Mouse (Mus musculus) heart, postnatal 4 days (tissue): ENCODE data around the gene Cldn22. TPM values are rescaled to one million over a fixed set of nuclear protein-coding genes. Genes with fewer than 3 reads are reported as not detected.
"Not testable (repeated sequence)": the region's sequence is repeated elsewhere in the genome, so short reads cannot be mapped to it uniquely, and the experiment has no call there.

Source experiments
- DNase-seq: peaks from one replicate; pipeline ENCODE4 v3.0.0; 2021
- total RNA-seq, 2 experiments: library from RNA; stranded (reverse); gene quantifications; 2 replicates each; pipeline ENCODE4 v1.2.3; 2021

The Cldn22 gene
- total RNA-seq: not detected

DNA sequence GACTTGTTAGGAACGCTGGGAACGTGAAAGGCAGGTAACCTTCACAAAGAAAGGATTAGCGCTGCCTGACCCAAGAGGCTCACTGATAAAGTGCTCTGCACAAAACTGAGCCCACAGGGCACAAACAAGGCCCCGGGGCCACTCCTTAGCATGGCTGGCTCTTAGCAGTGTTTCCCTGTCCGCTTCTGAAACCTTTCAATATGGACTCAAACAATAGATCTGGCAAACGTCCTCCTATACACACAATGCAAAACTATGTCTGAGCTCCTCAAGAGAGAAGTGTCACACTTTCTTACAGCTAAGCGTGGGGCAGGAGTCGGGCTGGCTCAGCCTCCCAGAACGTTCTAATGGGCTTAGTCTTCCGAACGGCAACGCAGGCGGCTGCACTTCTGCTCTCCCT lies at the start of gene Cldn22:
Gene Cldn22, plus strand, starts transcription at position 301 of the 400 bp plus-strand sequence.
- DNase-seq: no peak

GRCm38 (mm10) chr8:47777415-47777814 lies 46.9 kb upstream of the Cldn22 start:
- no peak for DNase-seq

GRCm38 (mm10) chr8:47779589-47779988 lies 44.7 kb upstream of the Cldn22 start:
- DNase-seq: no peak

GRCm38 (mm10) chr8:47781881-47782280 lies 42.4 kb upstream of the Cldn22 start:
- DNase-seq: no peak

DNA sequence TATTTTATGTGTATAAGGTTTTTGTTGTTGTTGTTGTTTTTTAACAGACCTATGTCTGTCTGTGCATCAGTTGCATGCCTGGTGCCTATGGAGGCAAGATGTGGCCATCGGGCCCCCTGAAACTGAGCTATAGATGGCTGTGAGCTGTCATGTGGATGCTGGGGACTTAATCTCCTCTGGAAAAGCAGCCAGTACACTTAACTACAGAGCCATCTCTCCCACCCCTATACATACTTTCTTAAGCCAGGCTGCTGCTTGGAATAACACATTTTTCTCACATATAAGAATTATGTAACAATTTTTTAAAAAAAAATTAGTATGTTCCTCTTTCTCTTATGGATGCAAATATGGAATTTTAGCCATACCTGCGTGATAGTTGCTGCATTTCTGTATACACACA lies 40.7 kb upstream of the Cldn22 start:
- no peak for DNase-seq

DNA sequence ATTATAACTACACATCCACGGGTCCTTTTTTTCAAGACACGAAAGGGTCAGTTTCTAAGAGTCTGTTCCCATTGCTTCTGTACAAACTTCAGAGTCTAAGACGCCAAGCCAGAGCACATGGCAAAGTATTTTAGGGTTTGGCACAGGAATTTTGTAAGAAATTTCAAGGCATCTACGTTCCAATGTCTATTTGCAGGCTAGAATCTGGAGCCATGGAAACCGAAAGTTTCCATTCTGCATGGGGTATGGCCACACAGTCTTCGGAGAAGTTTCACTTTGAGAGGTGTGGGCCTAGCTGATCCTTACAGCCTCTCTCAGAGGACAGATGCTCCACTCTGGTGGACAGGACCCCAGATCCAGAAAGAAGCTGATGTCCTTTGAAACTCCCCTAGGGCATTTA lies 40.3 kb upstream of the Cldn22 start:
- DNase-seq: no peak

DNA sequence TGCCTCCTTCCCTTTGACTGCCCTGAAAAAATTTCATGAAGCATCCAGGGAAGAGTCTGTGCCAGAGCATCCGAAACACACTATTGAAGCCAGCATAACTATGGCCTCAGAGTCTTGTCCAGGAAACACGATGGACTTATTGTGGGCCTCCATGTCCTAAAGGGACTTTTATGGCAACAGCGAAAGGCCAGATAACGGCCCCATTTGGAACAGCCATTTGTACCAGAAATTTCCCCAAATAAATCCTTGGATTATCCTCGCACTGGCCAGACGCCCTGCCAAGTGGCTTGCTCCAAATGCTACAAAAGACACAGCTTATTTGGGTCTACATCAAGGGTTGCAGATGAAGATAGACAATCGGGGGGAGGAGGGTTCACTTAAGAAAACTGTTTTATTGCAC lies 39.8 kb upstream of the Cldn22 start:
- DNase-seq: no peak

GRCm38 (mm10) chr8:47786323-47786722 lies 38.0 kb upstream of the Cldn22 start:
- DNase-seq: no peak

- DNase-seq: peak; percentile 48
These were observed 36.6 kb upstream of the Cldn22 start for GRCm38 (mm10) chr8:47787705-47788104.

GRCm38 (mm10) chr8:47791986-47792385 lies 32.3 kb upstream of the Cldn22 start:
- no peak for DNase-seq

- DNase-seq: no peak
These were observed 24.8 kb upstream of the Cldn22 start for GRCm38 (mm10) chr8:47799438-47799837.

DNA sequence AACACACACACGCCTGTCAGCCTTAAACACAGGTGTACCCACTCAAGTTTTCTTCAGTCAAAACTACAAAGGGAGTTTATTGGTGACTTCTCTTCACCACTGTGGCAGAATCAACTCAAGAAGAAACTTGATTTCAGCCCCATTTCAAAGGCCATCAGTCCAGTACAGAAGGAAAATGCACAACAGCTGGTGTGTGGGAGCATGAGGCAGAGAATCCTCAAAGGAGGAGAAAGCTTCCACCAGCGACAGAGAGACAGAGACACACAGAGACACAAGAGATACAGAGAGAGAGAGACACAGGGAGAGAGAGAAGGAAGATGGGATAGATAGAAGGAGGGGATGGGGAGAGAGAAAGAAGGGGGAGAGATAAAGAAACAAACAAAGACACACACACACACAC lies 21.9 kb upstream of the Cldn22 start:
- no peak for DNase-seq

DNA sequence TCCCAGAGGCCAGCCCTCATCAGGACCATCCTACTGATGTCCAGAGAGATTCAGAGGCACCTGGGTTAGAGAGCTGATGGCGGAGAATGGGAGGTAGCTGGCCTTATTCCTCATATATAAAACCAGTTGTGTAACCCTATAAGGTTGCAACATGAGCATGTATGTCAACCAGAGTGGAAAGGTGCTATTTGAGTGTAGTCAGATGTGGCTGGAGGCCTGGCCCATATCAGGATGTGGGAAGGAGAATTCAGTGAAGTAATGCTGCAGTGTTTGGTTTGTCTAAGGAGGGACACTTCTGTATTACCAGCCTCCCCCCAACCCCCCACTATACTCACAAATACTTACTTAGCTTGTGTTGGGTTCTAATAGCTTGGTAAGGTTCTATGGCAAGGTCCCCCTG lies 20.0 kb upstream of the Cldn22 start:
- DNase-seq: no peak

DNA sequence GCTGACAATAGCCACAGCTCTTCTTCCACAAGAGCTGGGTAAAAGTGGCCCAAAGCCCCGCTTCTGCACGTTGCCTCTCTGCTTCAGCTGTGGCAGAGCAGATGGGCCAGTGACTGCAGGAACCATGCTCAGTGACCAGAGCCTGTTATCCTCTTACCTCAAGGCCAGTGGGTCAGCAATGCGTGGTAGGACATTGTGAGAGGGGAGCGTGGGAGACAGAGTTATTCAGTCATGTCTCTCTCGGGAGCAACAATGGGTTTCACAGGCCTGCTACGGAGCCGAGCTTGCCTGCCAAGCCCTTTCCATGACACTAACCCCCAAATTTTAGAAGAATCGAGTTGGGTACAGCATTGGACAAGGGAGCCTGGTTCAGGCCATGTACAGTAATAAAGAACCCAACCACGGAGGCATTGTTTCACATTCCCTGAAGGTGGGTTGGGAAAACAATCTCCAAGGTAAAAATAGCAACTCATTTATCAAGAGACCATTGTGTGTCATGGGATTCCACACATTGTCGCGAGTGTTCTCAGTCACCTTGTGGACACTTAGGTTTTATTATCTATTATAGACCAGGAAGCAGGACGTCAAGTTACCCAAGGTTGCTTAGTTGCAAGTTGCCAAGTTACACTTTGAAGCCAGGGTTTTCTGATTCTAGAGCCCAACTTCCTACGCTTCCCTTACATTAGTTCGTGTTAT lies 14.2 kb upstream of the Cldn22 start:
- no peak for DNase-seq

DNA sequence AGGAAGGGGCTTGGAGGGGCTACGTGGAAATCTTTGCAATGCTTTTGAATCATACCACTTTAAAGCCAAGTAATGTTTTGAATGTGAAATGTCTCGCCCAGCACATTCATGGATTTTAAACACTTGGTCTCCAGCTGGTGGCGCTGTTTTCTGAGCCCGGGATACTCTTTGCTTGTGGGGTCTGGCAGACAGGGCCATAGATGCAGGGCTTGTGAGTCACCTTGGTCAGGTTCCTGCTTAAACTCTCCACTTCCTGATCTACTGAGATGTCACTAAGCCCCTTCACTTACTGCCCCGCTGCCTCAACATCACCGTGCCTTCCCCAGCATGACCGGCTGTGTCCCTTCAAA lies 13.6 kb upstream of the Cldn22 start:
- DNase-seq: peak; percentile 45

DNA sequence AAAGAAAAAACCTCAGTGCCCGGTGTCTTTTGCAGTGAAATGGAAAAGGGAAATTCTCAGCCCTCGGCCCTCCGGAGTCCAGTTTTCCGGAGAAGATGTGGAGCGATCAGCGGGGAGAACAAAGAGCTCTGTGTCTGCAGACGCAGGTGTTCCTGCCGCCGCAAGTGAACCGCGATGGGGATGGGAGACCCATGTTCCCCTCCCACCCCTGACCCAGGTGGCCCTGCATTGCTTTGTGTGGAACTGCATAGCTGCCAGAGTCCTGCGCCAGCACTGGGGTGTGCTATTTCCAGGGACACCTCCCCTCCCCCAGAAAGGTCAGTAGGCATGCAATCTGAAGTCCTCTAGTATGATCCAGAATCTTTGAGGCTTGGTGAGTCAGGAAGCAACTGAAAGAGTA lies 13.1 kb upstream of the Cldn22 start:
- DNase-seq: no peak

DNA sequence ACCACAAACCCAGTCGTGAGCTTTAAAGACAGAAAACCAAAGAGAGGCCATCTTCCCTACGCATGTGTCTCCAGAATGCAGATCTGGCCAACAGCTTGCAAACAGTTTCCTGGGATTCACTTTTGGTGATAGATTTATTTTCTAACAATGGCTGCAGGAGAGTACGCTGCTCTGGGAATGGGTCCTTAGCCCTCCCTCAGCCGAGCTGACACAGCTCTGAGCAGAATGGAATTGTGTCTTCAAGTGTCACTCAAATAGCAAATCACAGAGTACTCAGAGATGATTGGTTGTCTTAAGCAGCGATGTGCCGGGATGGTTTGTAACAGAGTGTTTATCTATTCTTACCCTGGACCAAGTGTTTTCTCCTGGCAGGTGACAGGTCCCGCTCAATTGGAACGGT lies 5.2 kb upstream of the Cldn22 start:
- DNase-seq: no peak

DNA sequence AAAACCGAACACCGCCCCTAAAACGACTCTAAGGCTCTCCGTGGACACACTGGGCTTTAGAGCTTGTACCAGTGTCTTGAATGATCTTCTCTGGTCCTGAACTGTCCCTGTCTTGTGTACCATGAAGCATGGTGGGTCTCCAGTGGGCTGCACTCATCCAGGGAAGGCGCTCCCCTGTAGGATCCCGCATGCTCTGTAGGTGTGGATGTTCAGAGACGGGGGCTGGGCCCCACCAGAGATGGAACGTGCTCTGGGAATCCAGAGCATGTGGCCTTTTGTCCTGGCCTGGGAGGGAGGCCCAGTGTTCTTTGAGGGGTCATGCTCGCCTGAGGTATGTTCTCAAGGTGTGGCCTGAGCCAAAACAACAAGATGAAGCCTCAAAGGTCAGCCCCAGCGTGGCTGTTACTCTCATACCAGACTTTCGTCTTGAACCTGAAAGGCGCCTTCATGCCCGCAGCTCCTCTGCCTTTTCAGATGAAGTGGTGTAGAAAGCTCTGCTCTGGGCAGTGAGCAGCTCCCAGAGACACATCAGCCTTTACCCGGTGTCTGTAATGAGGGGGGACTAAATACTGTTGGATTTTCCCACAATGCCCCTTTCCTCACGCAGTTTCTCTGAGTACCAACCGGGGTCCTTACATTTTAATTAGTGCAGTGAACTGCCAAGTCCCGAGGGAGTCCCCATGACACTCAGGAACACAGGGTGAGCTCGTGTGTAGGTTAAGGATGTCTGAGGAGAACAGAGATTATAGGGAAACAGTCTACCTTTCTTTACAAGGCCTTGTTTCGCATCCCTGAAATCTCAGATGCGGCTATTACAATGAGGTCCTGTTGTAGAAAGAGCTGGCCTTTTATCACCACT lies 3.1 kb upstream of the Cldn22 start:
- no peak for DNase-seq

GRCm38 (mm10) chr8:47821843-47822242 lies 2.4 kb upstream of the Cldn22 start, which contains the start of gene Cldn24:
TSS of gene Cldn24 (plus strand) at chr8:47822143.
- no peak for DNase-seq

DNA sequence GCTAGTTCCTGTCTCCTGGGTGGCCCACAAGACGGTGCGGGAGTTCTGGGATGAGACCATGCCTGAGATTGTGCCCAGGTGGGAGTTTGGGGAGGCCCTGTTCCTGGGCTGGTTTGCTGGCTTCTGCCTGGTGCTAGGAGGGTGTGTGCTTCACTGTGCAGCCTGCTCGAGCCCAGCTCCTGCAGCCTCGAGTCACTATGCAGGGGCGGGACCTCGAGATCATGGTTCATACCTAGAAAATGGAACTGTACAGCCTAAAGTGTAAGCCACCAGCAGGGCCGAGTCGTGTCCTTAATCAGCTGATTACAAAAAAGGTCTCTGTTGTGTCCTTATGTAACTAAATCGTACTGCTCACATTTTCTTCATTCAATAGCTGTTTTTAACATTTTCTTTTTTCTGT lies 1.7 kb upstream of the Cldn22 start:
- DNase-seq: not testable (repeated sequence)

GRCm38 (mm10) chr8:47823777-47824176 lies 505 bp upstream of the Cldn22 start:
- no peak for DNase-seq

DNA sequence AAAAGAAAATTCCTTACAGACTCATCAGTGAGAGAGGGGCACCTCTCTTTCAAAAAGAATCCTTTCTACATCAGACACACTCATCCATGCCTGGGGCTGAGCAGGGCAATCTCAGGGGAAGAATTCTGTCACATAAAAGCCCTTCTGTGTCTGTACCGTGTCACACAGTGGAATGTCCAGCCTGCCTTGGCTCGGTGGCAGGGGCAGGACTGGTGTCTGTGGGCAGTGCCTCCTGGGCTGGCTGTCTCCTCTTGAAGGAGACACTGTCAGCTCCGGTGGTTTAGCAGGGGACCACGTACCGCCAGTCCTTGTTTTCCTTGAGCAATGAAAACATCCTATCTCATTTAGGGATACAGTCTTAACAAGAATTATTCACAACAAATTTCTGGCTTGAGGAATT lies 1.3 kb downstream of the Cldn22 start:
- no peak for DNase-seq

DNA sequence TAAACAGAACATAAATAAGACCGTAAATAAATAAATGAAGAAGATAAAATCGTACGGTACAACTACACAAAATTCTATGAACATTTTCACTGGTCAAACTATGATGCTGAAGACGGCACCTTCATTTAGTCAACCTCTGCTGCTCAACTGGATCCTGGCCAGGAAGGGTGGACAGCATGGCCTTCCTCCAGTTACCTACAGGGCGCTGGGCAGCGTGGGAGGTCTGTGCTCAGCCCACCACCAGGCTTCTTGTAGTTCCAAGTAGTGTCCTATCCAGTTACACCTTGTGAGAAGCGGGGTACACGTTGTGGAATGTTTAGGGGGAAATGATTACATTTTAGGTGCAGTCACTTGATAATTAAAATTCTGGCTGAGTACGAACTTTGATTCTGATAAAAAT lies 2.6 kb downstream of the Cldn22 start:
- DNase-seq: no peak

- no peak for DNase-seq
These were observed 8.3 kb downstream of the Cldn22 start for GRCm38 (mm10) chr8:47832616-47833015.
